Mouse (Mus musculus) embryonic facial prominence, embryonic 15.5 days (tissue): ENCODE measurements around the gene Dnase2b. TPM values are rescaled to one million over a fixed set of nuclear protein-coding genes. Genes with fewer than 3 reads are reported as not detected.

Experiments used
- ATAC-seq: fragments of 200-750 bp; cut with Nextera tagmentation; 2 replicates; pipeline ENCODE4 v1.8.0; 2017; ENCODE audit warnings: low read depth, moderate TSS enrichment; ENCODE audit not compliant: insufficient number of reproducible peaks, low FRiP score, low TSS enrichment
- H3K27ac ChIP-seq: fragments of 300-500 bp; sonication (generic); replicated peaks from 2 replicates; pipeline ENCODE4 v1.5.1; 2015; ENCODE audit warnings: mild to moderate bottlenecking, inconsistent platforms
- H3K27me3 ChIP-seq: fragments of 300-500 bp; sonication (generic); 2 replicates; pipeline ENCODE4 v1.6.1; 2015; ENCODE audit warnings: inconsistent platforms
- H3K36me3 ChIP-seq: fragments of 300-500 bp; sonication (generic); 2 replicates; pipeline ENCODE4 v1.6.1; 2015; ENCODE audit warnings: mild to moderate bottlenecking, inconsistent platforms
- H3K4me1 ChIP-seq: fragments of 300-500 bp; sonication (generic); 2 replicates; pipeline ENCODE4 v1.6.1; 2015; ENCODE audit warnings: inconsistent platforms
- H3K4me2 ChIP-seq: fragments of 300-500 bp; sonication (generic); replicated peaks from 2 replicates; pipeline ENCODE4 v1.6.1; 2015; ENCODE audit warnings: mild to moderate bottlenecking, inconsistent platforms
- H3K4me3 ChIP-seq: fragments of 300-500 bp; sonication (generic); replicated peaks from 2 replicates; pipeline ENCODE4 v1.5.1; 2015; ENCODE audit warnings: mild to moderate bottlenecking, inconsistent platforms
- H3K9ac ChIP-seq: fragments of 300-500 bp; sonication (generic); 2 replicates; pipeline ENCODE4 v1.6.1; 2015; ENCODE audit warnings: inconsistent platforms
- H3K9me3 ChIP-seq: fragments of 300-500 bp; sonication (generic); replicated peaks from 2 replicates; pipeline ENCODE4 v1.6.1; 2016; ENCODE audit warnings: inconsistent platforms
- WGBS: fragments of 180-500 bp; shearing (Covaris S2); methylation state at CpG from one replicate; pipeline ENCODE4 v1.1.7; 2015; 5-methylcytosine and 5-hydroxymethylcytosine counted together
- polyA plus RNA-seq: library from polyadenylated mRNA; unstranded; fragments of >200 nt; fragmentation: Nextera tagmentation; extraction: Ambion mirVana; gene quantifications from 2 replicates; pipeline ENCODE4 v1.2.1, GENCODE M21; 2015

Gene Dnase2b
- polyA plus RNA-seq, 1 experiment from 2014 or later, result 0.48 TPM

GRCm38 (mm10) chr3:146567884-146568530, 47.4 kb downstream of the Dnase2b start:
- Histone ChIP-seq H3K4me3 (no peak overlapping the region), H3K9ac (no peak overlapping the region), H3K36me3 (no peaks in the 10 kb centered on the region), H3K4me1 (no peaks in the 10 kb centered on the region), H3K4me2 (no peak overlapping the region), H3K9me3 (no peaks in the 10 kb centered on the region), H3K27ac (no peak overlapping the region), H3K27me3 (no peaks in the 10 kb centered on the region)
- ATAC-seq, result no peak
- WGBS, result 54% methylated on average over 9 of the region's 9 CpGs

- no peaks in the 10 kb centered on the region for H3K4me1 ChIP-seq
- no peak overlapping the region for H3K4me2 ChIP-seq
- ATAC-seq, result no peak
- no peak overlapping the region for H3K9ac ChIP-seq
- no peaks in the 10 kb centered on the region for H3K36me3 ChIP-seq
- H3K4me3 ChIP-seq, result no peak overlapping the region
- H3K27me3 ChIP-seq, result no peaks in the 10 kb centered on the region
- 49% methylated on average over 7 of the region's 7 CpGs for WGBS
- no peaks in the 10 kb centered on the region for H3K9me3 ChIP-seq
- no peak overlapping the region for H3K27ac ChIP-seq
Observed at GRCm38 (mm10) chr3:146567366-146567765, 48.0 kb downstream of the Dnase2b start.

- Histone ChIP-seq H3K4me3 (no peak overlapping the region), H3K9me3 (no peaks in the 10 kb centered on the region), H3K4me2 (no peak overlapping the region), H3K36me3 (no peaks in the 10 kb centered on the region), H3K27ac (no peak overlapping the region), H3K9ac (no peak overlapping the region), H3K27me3 (no peaks in the 10 kb centered on the region), H3K4me1 (no peaks in the 10 kb centered on the region)
- 63% methylated on average over 1 of the region's 1 CpGs for WGBS
- ATAC-seq, result no peak
Observed at GRCm38 (mm10) chr3:146565065-146565411, 50.4 kb downstream of the Dnase2b start.

- Histone ChIP-seq H3K9ac (no peak overlapping the region), H3K36me3 (no peaks in the 10 kb centered on the region), H3K4me1 (no peaks in the 10 kb centered on the region), H3K4me3 (no peak overlapping the region), H3K9me3 (no peaks in the 10 kb centered on the region), H3K27ac (no peak overlapping the region), H3K4me2 (no peak overlapping the region), H3K27me3 (no peaks in the 10 kb centered on the region)
- WGBS, result 18% methylated on average over 14 of the region's 14 CpGs
- ATAC-seq, result no peak
Observed at GRCm38 (mm10) chr3:146564268-146565064, 50.9 kb downstream of the Dnase2b start.

GRCm38 (mm10) chr3:146562936-146563335, 52.5 kb downstream of the Dnase2b start:
- no peak overlapping the region for H3K4me2 ChIP-seq
- no peak for ATAC-seq
- H3K27ac ChIP-seq, result no peak overlapping the region
- no peaks in the 10 kb centered on the region for H3K9me3 ChIP-seq
- H3K36me3 ChIP-seq, result no peaks in the 10 kb centered on the region
- H3K9ac ChIP-seq, result no peak overlapping the region
- H3K27me3 ChIP-seq, result no peaks in the 10 kb centered on the region
- 90% methylated on average over 7 of the region's 7 CpGs for WGBS
- H3K4me1 ChIP-seq, result no peaks in the 10 kb centered on the region
- no peak overlapping the region for H3K4me3 ChIP-seq

GRCm38 (mm10) chr3:146557507-146557906, 57.9 kb downstream of the Dnase2b start:
- no peak for ATAC-seq

GRCm38 (mm10) chr3:146556567-146556966, 58.8 kb downstream of the Dnase2b start:
- Histone ChIP-seq H3K4me3 (no peak overlapping the region), H3K4me2 (no peak overlapping the region), H3K36me3 (no peaks in the 10 kb centered on the region), H3K9me3 (no peaks in the 10 kb centered on the region), H3K27ac (no peak overlapping the region), H3K9ac (no peak overlapping the region), H3K4me1 (no peaks in the 10 kb centered on the region), H3K27me3 (no peaks in the 10 kb centered on the region)
- no peak for ATAC-seq
- 68% methylated on average over 1 of the region's 1 CpGs for WGBS

More at GRCm38 (mm10) chr3:146557507-146557906, 57.9 kb downstream of the Dnase2b start:
- Histone ChIP-seq H3K4me3 (no peak overlapping the region), H3K36me3 (no peaks in the 10 kb centered on the region), H3K4me1 (no peaks in the 10 kb centered on the region), H3K27me3 (no peaks in the 10 kb centered on the region), H3K27ac (no peak overlapping the region), H3K9me3 (no peaks in the 10 kb centered on the region), H3K4me2 (no peak overlapping the region), H3K9ac (no peak overlapping the region)
- 79% methylated on average over 6 of the region's 6 CpGs for WGBS

- Histone ChIP-seq H3K4me3 (no peak overlapping the region), H3K27ac (no peak overlapping the region), H3K9ac (no peak overlapping the region), H3K9me3 (no peaks in the 10 kb centered on the region), H3K4me2 (no peak overlapping the region), H3K36me3 (no peaks in the 10 kb centered on the region), H3K27me3 (no peaks in the 10 kb centered on the region), H3K4me1 (no peaks in the 10 kb centered on the region)
- ATAC-seq, result no peak
- 72% methylated on average over 7 of the region's 7 CpGs for WGBS
Observed at GRCm38 (mm10) chr3:146554816-146555215, 60.6 kb downstream of the Dnase2b start.

- H3K36me3 ChIP-seq, result no peaks in the 10 kb centered on the region
- WGBS, result 29% methylated on average over 1 of the region's 1 CpGs
- no peak for ATAC-seq
Observed at GRCm38 (mm10) chr3:146543632-146544031, 71.8 kb downstream of the Dnase2b start.

GRCm38 (mm10) chr3:146540521-146541273, 74.7 kb downstream of the Dnase2b start:
- no peaks in the 10 kb centered on the region for H3K27me3 ChIP-seq
- H3K4me3 ChIP-seq, result no peak overlapping the region
- H3K4me1 ChIP-seq, result no peaks in the 10 kb centered on the region
- H3K4me2 ChIP-seq, result no peak overlapping the region
- no peaks in the 10 kb centered on the region for H3K36me3 ChIP-seq
- 82% methylated on average over 4 of the region's 4 CpGs for WGBS
- H3K27ac ChIP-seq, result no peak overlapping the region
- ATAC-seq, result no peak
- no peaks in the 10 kb centered on the region for H3K9me3 ChIP-seq
- no peak overlapping the region for H3K9ac ChIP-seq

More at GRCm38 (mm10) chr3:146543632-146544031, 71.8 kb downstream of the Dnase2b start:
- Histone ChIP-seq H3K27me3 (no peaks in the 10 kb centered on the region), H3K4me1 (no peaks in the 10 kb centered on the region), H3K4me3 (no peak overlapping the region), H3K9ac (no peak overlapping the region), H3K9me3 (no peaks in the 10 kb centered on the region), H3K4me2 (no peak overlapping the region), H3K27ac (no peak overlapping the region)

GRCm38 (mm10) chr3:146534986-146535385, 80.4 kb downstream of the Dnase2b start:
- ATAC-seq, result no peak
- no peaks in the 10 kb centered on the region for H3K27me3 ChIP-seq
- WGBS, result 67% methylated on average over 6 of the region's 6 CpGs

More at GRCm38 (mm10) chr3:146534986-146535385, 80.4 kb downstream of the Dnase2b start:
- no peak overlapping the region for H3K4me3 ChIP-seq
- no peak overlapping the region for H3K9ac ChIP-seq
- no peaks in the 10 kb centered on the region for H3K9me3 ChIP-seq
- H3K4me2 ChIP-seq, result no peak overlapping the region
- no peak overlapping the region for H3K27ac ChIP-seq
- H3K4me1 ChIP-seq, result no peaks in the 10 kb centered on the region
- H3K36me3 ChIP-seq, result no peaks in the 10 kb centered on the region
